Mouse (Mus musculus): ENCODE measurements at regions not wholly inside any gene's neighbourhood (a gene's known extent, or its start where the extent isn't known, plus 50 kb on each side); places are given as distances from the start of the nearest gene placed in this dataset.

DNA sequence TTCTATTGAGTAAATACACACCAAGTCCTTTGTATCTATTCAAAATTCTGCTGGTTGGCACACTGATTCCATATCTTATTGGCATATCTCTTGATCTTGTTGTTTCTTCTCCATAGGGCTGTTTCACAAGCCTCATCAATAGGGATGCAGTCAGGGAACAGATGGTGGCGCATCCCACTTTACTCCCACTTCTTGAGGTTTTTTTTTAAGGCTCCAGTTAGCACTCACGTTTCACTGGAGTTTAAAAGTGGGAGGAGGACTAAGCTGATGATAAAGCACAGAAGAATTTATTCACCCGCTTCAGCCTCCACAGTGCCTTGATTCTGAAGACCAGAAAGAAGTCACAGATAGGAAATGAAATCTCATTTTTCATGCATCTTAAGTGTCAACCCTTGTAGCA is 199.8 kb downstream of the Fam198b start:
- TF ChIP-seq POLR2A (IDR thresholded peaks at IDR 0.05; ENCODE audit: extremely low read depth, insufficient read depth, low read length): no peak
- TF ChIP-seq CTCF (IDR thresholded peaks at IDR 0.05; ENCODE audit: extremely low read depth, insufficient read depth, low read length): no peak

Measured in cortical plate, adult 2 months (tissue).